Mouse (Mus musculus) hindbrain, postnatal 0 days (tissue): ENCODE data around the gene Cfap161. TPM values are rescaled to one million over a fixed set of nuclear protein-coding genes. Genes with fewer than 3 reads are reported as not detected.

Source experiments
- ATAC-seq: fragments of 200-750 bp; cut with Nextera tagmentation; 2 replicates; pipeline ENCODE4 v1.8.0; 2017; ENCODE audit warnings: mild to moderate bottlenecking, moderate TSS enrichment, moderate library complexity
- DNase-seq: peaks from one replicate; pipeline ENCODE4 v3.0.0-alpha.2; 2015; ENCODE audit warnings: low spot score
- H3K27ac ChIP-seq: fragments of 300-500 bp; sonication (generic); 2 replicates; pipeline ENCODE4 v1.5.1; 2014; ENCODE audit warnings: mild to moderate bottlenecking
- H3K27me3 ChIP-seq: fragments of 300-500 bp; sonication (generic); 2 replicates; pipeline ENCODE4 v1.6.1; 2014; ENCODE audit warnings: low read length, mixed read lengths; ENCODE audit not compliant: insufficient read depth
- H3K36me3 ChIP-seq: fragments of 300-500 bp; sonication (generic); 2 replicates; pipeline ENCODE4 v1.6.1; 2014; ENCODE audit warnings: low read length, mixed read lengths; ENCODE audit not compliant: insufficient read depth
- H3K4me1 ChIP-seq: fragments of 300-500 bp; sonication (generic); 2 replicates; pipeline ENCODE4 v1.6.1; 2014; ENCODE audit warnings: antibody characterized with exemption, low read length, mixed read lengths; ENCODE audit not compliant: insufficient read depth
- H3K4me2 ChIP-seq: fragments of 300-500 bp; sonication (generic); 2 replicates; pipeline ENCODE4 v1.6.1; 2014; ENCODE audit warnings: low read depth, mild to moderate bottlenecking, low read length, moderate library complexity, mixed read lengths
- H3K4me3 ChIP-seq: fragments of 300-500 bp; sonication (generic); 2 replicates; pipeline ENCODE4 v1.5.1; 2014; ENCODE audit warnings: low read length
- H3K9ac ChIP-seq: fragments of 300-500 bp; sonication (generic); replicated peaks from 2 replicates; pipeline ENCODE4 v1.6.1; 2014; ENCODE audit warnings: mild to moderate bottlenecking, low read length, moderate library complexity, mixed read lengths
- H3K9me3 ChIP-seq: fragments of 300-500 bp; sonication (generic); 2 replicates; pipeline ENCODE4 v1.6.1; 2016; ENCODE audit warnings: low read length, mixed read lengths
- CTCF ChIP-seq: IDR thresholded peaks from 2 replicates; pipeline ENCODE4 v1.5.1; 2016; ENCODE audit warnings: antibody characterized with exemption, control low read depth, low read depth
- WGBS: fragments of 180-500 bp; shearing (Covaris S2); extraction: QIAGEN DNeasy Blood & Tissue Kit; methylation state at CpG from one replicate; pipeline ENCODE4 v1.1.7; 2014; 5-methylcytosine and 5-hydroxymethylcytosine counted together
- polyA plus RNA-seq: library from polyadenylated mRNA; unstranded; fragments of >200 nt; fragmentation: Nextera tagmentation; extraction: Ambion mirVana; gene quantifications from 2 replicates; pipeline ENCODE4 v1.2.1, GENCODE M21; 2015
- total RNA-seq: library from RNA; depleted of rRNA; stranded (reverse); fragments of >200 nt; gene quantifications from 2 replicates; pipeline ENCODE4 v1.2.3, GENCODE M21; 2014

The Cfap161 gene
- total and polyA plus RNA-seq, 2 experiments from 2014 or later, result 2.1 to 2.5 TPM

GRCm38 (mm10) chr7:83826808-83827207 lies 32.1 kb upstream of the Cfap161 start:
- DNase-seq (no peak), ATAC-seq (no peak)
- Histone ChIP-seq H3K36me3 (no peaks in the 10 kb centered on the region), H3K4me1 (no peaks in the 10 kb centered on the region), H3K4me3 (no peak overlapping the region), H3K27ac (no peak overlapping the region), H3K4me2 (no peak overlapping the region), H3K9ac (no peak overlapping the region), H3K9me3 (no peaks in the 10 kb centered on the region), H3K27me3 (no peaks in the 10 kb centered on the region)
- TF ChIP-seq CTCF, result no peak
- WGBS, result 80% methylated on average over 2 of the region's 2 CpGs

- Histone ChIP-seq H3K27me3 (no peaks in the 10 kb centered on the region), H3K4me1 (no peaks in the 10 kb centered on the region), H3K27ac (no peak overlapping the region), H3K4me2 (no peak overlapping the region), H3K9me3 (no peaks in the 10 kb centered on the region), H3K36me3 (no peaks in the 10 kb centered on the region), H3K4me3 (no peak overlapping the region), H3K9ac (no peak overlapping the region)
- 88% methylated on average over 2 of the region's 2 CpGs for WGBS
- ATAC-seq (no peak), DNase-seq (no peak)
- no peak for TF ChIP-seq CTCF
Measured at GRCm38 (mm10) chr7:83821951-83822350, 27.3 kb upstream of the Cfap161 start.

DNA sequence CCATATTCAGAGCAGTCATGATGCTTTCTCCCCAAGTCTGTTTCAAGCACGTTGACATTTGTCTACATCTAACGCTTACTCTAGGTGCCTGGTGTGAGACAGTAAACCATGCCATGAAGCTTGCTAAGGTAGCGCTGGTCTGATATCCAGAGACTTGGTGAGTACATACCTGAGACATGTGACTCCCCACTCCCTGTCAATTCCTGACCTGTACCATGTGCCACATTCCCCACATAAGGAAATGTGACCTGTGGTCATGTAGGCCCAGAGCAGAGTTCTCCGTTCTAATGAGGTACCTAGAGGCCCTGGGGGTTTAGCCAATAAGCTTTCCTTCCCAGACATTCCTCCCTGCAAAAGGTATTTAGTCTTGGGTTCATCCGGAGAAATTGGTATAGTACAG lies 22.2 kb upstream of the Cfap161 start:
- Histone ChIP-seq H3K27ac (no peak overlapping the region), H3K36me3 (no peaks in the 10 kb centered on the region), H3K27me3 (no peaks in the 10 kb centered on the region), H3K9ac (no peak overlapping the region), H3K4me1 (no peaks in the 10 kb centered on the region; the same call in none of the 2 replicates), H3K4me2 (no peak overlapping the region), H3K4me3 (no peak overlapping the region), H3K9me3 (no peaks in the 10 kb centered on the region)
- DNase-seq (no peak), ATAC-seq (no peak)
- no peak for TF ChIP-seq CTCF
- WGBS, result 91% methylated on average over 5 of the region's 5 CpGs

DNA sequence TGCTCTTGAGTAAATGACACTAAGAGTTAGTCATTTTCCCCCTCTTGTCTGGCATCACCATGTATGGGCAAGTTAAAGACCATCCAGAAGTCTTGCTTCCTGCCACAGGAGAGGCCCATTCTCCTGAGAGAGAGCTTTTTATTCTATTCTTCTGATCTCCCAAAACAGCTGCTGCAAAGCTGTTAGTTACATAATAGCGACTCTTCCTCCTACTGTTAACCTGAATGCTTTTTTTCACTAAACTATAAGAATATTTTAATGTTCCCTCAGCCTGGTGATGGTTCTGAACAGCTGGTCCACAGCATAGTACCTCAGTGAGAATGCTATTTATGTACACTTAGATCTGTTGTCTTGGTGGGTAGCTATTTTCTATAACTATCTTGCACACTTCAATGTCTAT lies 21.0 kb upstream of the Cfap161 start:
- H3K4me3 ChIP-seq, result no peak overlapping the region
- H3K27me3 ChIP-seq, result no peaks in the 10 kb centered on the region
- no peak for TF ChIP-seq CTCF
- no peaks in the 10 kb centered on the region for H3K9me3 ChIP-seq
- H3K4me1 ChIP-seq, result no peaks in the 10 kb centered on the region; the same call in none of the 2 replicates
- DNase-seq (no peak), ATAC-seq (no peak)
- H3K36me3 ChIP-seq, result no peaks in the 10 kb centered on the region
- WGBS, result 74% methylated on average over 1 of the region's 1 CpGs
- H3K4me2 ChIP-seq, result no peak overlapping the region
- no peak overlapping the region for H3K27ac ChIP-seq
- H3K9ac ChIP-seq, result no peak overlapping the region

- H3K27me3 ChIP-seq, result no peaks in the 10 kb centered on the region
- TF ChIP-seq CTCF, result no peak
- H3K4me3 ChIP-seq, result no peak overlapping the region
- H3K27ac ChIP-seq, result peak overlapping the region; percentile 51; the same call in 1 of the 2 replicates
- no peaks in the 10 kb centered on the region for H3K9me3 ChIP-seq
- H3K4me1 ChIP-seq, result no peaks in the 10 kb centered on the region; the same call in none of the 2 replicates
- H3K9ac ChIP-seq, result no peak overlapping the region
- peak; percentile 6 for DNase-seq
- H3K36me3 ChIP-seq, result no peaks in the 10 kb centered on the region
- WGBS, result 18% methylated on average over 4 of the region's 4 CpGs
- H3K4me2 ChIP-seq, result no peak overlapping the region
- ATAC-seq, result no peak
Measured at GRCm38 (mm10) chr7:83813993-83814392, 19.3 kb upstream of the Cfap161 start.

DNA sequence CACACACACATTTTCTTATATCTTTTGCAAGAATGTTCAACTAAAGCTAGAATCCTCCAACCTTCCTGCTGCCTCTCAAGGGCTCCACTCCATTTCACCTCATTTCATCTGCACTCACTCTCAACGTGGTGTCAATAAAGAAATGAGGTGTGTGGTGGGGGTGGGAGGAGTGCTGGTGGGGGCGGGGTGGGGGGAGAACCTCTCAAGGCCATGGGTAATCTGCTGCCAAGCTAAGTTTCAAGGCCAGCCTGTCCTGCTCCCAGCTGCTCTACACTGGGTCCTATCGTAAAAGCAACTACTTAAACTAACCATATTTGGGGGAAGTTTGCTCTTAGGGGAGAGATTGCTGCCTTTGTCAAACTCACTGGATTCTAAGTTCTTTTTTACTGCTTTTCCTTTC lies 18.8 kb upstream of the Cfap161 start:
- Histone ChIP-seq H3K27ac (peak overlapping the region; percentile 51; the same call in 1 of the 2 replicates), H3K4me3 (no peak overlapping the region), H3K9ac (no peak overlapping the region), H3K4me2 (no peak overlapping the region), H3K27me3 (no peaks in the 10 kb centered on the region), H3K9me3 (no peaks in the 10 kb centered on the region), H3K36me3 (no peaks in the 10 kb centered on the region), H3K4me1 (no peaks in the 10 kb centered on the region; the same call in none of the 2 replicates)
- no peak for TF ChIP-seq CTCF
- no peak for ATAC-seq
- DNase-seq, result no peak
- WGBS, result 36% methylated on average over 3 of the region's 3 CpGs

DNA sequence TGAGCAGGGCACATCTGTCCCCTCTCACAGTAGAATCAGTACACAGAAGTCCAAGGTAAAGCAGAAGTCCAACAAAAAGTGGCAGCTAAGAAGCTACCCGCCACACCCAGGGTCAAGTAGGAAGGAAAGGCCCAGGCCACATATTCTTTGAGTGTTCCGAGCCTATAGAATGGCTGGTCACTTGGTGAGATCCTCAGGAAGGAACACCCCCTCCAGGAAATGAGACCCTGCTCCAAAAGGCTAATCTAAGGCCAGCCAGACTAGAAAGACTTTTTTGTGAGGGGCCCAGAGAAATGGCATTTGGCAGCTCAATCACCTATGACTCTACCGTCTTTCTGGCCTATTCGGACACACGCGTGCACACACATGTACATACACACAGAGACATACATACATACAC lies 18.3 kb upstream of the Cfap161 start:
- no peaks in the 10 kb centered on the region; the same call in none of the 2 replicates for H3K4me1 ChIP-seq
- TF ChIP-seq CTCF, result no peak
- no peak overlapping the region for H3K4me2 ChIP-seq
- 92% methylated on average over 6 of the region's 6 CpGs for WGBS
- H3K4me3 ChIP-seq, result no peak overlapping the region
- no peaks in the 10 kb centered on the region for H3K9me3 ChIP-seq
- no peaks in the 10 kb centered on the region for H3K27me3 ChIP-seq
- DNase-seq, result no peak
- H3K9ac ChIP-seq, result no peak overlapping the region
- no peak for ATAC-seq
- no peaks in the 10 kb centered on the region for H3K36me3 ChIP-seq
- H3K27ac ChIP-seq, result no peak overlapping the region
